Mouse (Mus musculus) kidney, embryonic 16.5 days (tissue): Measurements from ENCODE around the gene Col11a2. TPM values are rescaled to one million over a fixed set of nuclear protein-coding genes. Genes with fewer than 3 reads are reported as not detected.

ENCODE experiments used
- ATAC-seq: fragments of 200-750 bp; cut with Nextera tagmentation; 2 replicates; pipeline ENCODE4 v1.8.0; 2017; ENCODE audit warnings: moderate TSS enrichment; ENCODE audit not compliant: low FRiP score, low TSS enrichment
- H3K27ac ChIP-seq: fragments of 300-500 bp; sonication (generic); 2 replicates; pipeline ENCODE4 v1.5.1; 2014; ENCODE audit warnings: low read length
- H3K27me3 ChIP-seq: fragments of 300-500 bp; sonication (generic); 2 replicates; pipeline ENCODE4 v1.6.1; 2014; ENCODE audit warnings: low read length, control low read depth, mixed read lengths; ENCODE audit not compliant: insufficient read depth
- H3K36me3 ChIP-seq: fragments of 300-500 bp; sonication (generic); 2 replicates; pipeline ENCODE4 v1.6.1; 2014; ENCODE audit warnings: low read length, control low read depth, mixed read lengths; ENCODE audit not compliant: insufficient read depth
- H3K4me1 ChIP-seq: fragments of 300-500 bp; sonication (generic); 2 replicates; pipeline ENCODE4 v1.6.1; 2014; ENCODE audit warnings: low read length, control low read depth, mixed read lengths; ENCODE audit not compliant: insufficient read depth
- H3K4me2 ChIP-seq: fragments of 300-500 bp; sonication (generic); replicated peaks from 2 replicates; pipeline ENCODE4 v1.6.1; 2014; ENCODE audit warnings: low read depth, low read length
- H3K4me3 ChIP-seq: fragments of 300-500 bp; sonication (generic); 2 replicates; pipeline ENCODE4 v1.5.1; 2014; ENCODE audit warnings: mild to moderate bottlenecking, low read length
- H3K9ac ChIP-seq: fragments of 300-500 bp; sonication (generic); replicated peaks from 2 replicates; pipeline ENCODE4 v1.6.1; 2014; ENCODE audit warnings: low read length
- H3K9me3 ChIP-seq: fragments of 300-500 bp; sonication (generic); 2 replicates; pipeline ENCODE4 v1.6.1; 2016; ENCODE audit warnings: low read length, control low read depth
- WGBS: fragments of 180-500 bp; shearing (Covaris S2); extraction: QIAGEN DNeasy Blood & Tissue Kit; methylation state at CpG from one replicate; pipeline ENCODE4 v1.1.7; 2014; 5-methylcytosine and 5-hydroxymethylcytosine counted together
- polyA plus RNA-seq: library from polyadenylated mRNA; unstranded; fragments of >200 nt; fragmentation: Nextera tagmentation; extraction: Ambion mirVana; gene quantifications from 2 replicates; pipeline ENCODE4 v1.2.1, GENCODE M21; 2015

Col11a2 gene
- polyA plus RNA-seq, 1 experiment from 2014 or later, result 3.2 TPM

GRCm38 (mm10) chr17:34079621-34080020 is 40.4 kb downstream of the Col11a2 start:
- peak; percentile 62 for ATAC-seq
- Histone ChIP-seq H3K36me3 (no peaks in the 10 kb centered on the region), H3K9me3 (no peaks in the 10 kb centered on the region), H3K4me2 (no peak overlapping the region), H3K4me1 (no peaks in the 10 kb centered on the region), H3K9ac (no peak overlapping the region), H3K27ac (no peak overlapping the region), H3K27me3 (peaks cover 23% of the 10 kb centered on the region), H3K4me3 (no peak overlapping the region)
- WGBS, result 20% methylated on average over 5 of the region's 5 CpGs

GRCm38 (mm10) chr17:34083104-34083503 is 43.9 kb downstream of the Col11a2 start:
- ATAC-seq, result no peak
- Histone ChIP-seq H3K27me3 (peaks cover 4% of the 10 kb centered on the region; the same call in 1 of the 2 replicates), H3K9me3 (no peaks in the 10 kb centered on the region), H3K4me2 (no peak overlapping the region), H3K9ac (no peak overlapping the region), H3K4me3 (no peak overlapping the region), H3K36me3 (no peaks in the 10 kb centered on the region), H3K4me1 (no peaks in the 10 kb centered on the region), H3K27ac (no peak overlapping the region)
- 11% methylated on average over 8 of the region's 8 CpGs for WGBS

GRCm38 (mm10) chr17:34087386-34087785 is 48.1 kb downstream of the Col11a2 start:
- peaks cover 4% of the 10 kb centered on the region; the same call in 1 of the 2 replicates for H3K27me3 ChIP-seq
- no peaks in the 10 kb centered on the region for H3K36me3 ChIP-seq
- no peak overlapping the region for H3K4me3 ChIP-seq
- H3K9me3 ChIP-seq, result no peaks in the 10 kb centered on the region
- ATAC-seq, result no peak
- no peak overlapping the region for H3K9ac ChIP-seq
- no peaks in the 10 kb centered on the region for H3K4me1 ChIP-seq
- no peak overlapping the region for H3K27ac ChIP-seq
- no peak overlapping the region for H3K4me2 ChIP-seq
- 51% methylated on average over 2 of the region's 2 CpGs for WGBS

DNA sequence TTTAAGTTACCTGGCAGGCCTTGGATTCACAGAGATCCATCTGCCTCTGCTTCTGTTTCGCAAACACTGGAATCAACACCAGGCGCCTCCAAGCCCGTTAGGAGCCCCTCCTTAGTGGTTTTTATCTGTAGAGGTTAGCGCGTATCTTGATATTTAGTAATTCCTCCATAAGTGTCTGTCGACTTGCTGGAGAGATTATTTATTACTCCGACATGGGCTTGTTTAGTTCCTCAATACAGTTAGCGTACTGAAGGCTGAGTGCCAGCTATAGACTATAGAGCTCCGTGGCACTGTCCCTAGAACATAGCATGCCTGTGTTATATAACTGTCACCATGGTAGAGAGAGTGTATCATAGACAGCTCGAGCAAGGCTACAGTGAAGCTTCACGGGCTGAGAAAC is 48.9 kb downstream of the Col11a2 start:
- WGBS, result 83% methylated on average over 11 of the region's 11 CpGs
- no peak for ATAC-seq
- Histone ChIP-seq H3K27ac (no peak overlapping the region), H3K4me3 (no peak overlapping the region), H3K36me3 (no peaks in the 10 kb centered on the region), H3K9ac (no peak overlapping the region), H3K9me3 (no peaks in the 10 kb centered on the region), H3K4me1 (peaks cover 1% of the 10 kb centered on the region), H3K4me2 (no peak overlapping the region), H3K27me3 (peaks cover 2% of the 10 kb centered on the region; the same call in 1 of the 2 replicates)

DNA sequence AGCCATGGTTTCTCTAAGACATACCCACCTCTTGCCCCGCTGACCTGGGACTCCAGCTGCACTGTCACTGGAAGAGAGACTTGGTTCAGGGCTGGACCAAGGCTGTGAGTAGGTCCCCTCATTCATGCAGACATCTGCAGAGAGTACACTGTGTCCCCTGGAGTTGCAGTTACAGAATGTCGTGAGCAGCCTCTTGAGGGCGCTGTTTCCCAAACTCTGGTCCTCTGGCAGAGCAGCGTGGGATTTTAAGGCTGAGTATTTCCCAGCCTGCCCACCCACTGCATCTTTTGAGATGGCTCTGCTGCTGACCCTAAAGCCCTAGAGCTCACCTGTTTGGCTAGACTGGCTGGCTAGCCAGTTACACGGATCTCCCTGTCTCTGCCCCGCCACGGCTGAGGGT is 51.7 kb downstream of the Col11a2 start:
- Histone ChIP-seq H3K9ac (no peak overlapping the region), H3K27ac (no peak overlapping the region), H3K36me3 (no peaks in the 10 kb centered on the region), H3K4me2 (no peak overlapping the region), H3K27me3 (no peaks in the 10 kb centered on the region), H3K9me3 (0 out of 2 replicates have a peak, but pooled peaks cover 4% of the 10 kb centered on the region), H3K4me3 (no peak overlapping the region), H3K4me1 (peaks cover 5% of the 10 kb centered on the region)
- no peak for ATAC-seq
- 64% methylated on average over 7 of the region's 7 CpGs for WGBS

DNA sequence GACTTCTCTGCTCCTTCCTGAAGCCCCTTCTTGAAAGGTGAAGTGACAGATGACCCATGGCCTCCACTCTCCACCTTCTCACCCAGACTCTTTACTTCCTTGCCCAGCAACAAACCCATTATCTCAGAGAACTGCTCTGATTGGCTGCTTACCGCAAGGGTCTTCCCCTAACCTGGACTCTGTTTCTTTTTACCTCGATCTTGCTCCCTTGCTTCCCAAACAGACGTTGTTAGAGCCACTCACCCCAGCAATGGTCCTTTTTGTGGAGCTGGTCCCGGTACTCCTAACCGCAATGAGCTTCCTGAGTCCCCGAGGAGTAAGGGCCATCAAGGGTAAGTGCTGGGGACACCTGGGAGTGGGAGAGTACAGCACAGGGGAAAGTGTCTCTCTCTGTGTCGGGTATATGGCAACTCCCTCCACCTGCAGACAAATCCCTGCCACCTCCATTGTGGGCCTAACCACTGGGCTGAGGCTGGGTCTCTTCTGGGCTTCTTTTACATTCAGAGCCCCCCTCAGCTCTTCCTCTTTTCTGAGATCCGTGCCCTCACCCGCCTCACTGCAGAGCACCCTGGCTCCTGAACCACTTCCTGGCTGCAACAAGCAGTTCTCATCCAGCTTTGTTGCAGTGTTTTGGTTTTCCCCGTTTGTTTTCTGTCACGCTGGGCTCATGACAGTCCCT is 53.1 kb downstream of the Col11a2 start, which contains the start of gene H2-Oa:
H2-Oa (plus strand) TSS at position 144 of the 679 bp plus-strand sequence.
- Histone ChIP-seq H3K9ac (no peak within 1 kb of the TSS), H3K4me3 (no peak within 1 kb of the TSS), H3K36me3 (no peaks in the 10 kb centered on the region), H3K27me3 (no peaks in the 10 kb centered on the region), H3K9me3 (0 out of 2 replicates have a peak, but pooled peaks cover 4% of the 10 kb centered on the region), H3K4me2 (no peak within 1 kb of the TSS), H3K4me1 (peaks cover 5% of the 10 kb centered on the region), H3K27ac (no peak within 1 kb of the TSS)
- 31% methylated on average over 11 of the region's 11 CpGs for WGBS
- ATAC-seq, result no peak

DNA sequence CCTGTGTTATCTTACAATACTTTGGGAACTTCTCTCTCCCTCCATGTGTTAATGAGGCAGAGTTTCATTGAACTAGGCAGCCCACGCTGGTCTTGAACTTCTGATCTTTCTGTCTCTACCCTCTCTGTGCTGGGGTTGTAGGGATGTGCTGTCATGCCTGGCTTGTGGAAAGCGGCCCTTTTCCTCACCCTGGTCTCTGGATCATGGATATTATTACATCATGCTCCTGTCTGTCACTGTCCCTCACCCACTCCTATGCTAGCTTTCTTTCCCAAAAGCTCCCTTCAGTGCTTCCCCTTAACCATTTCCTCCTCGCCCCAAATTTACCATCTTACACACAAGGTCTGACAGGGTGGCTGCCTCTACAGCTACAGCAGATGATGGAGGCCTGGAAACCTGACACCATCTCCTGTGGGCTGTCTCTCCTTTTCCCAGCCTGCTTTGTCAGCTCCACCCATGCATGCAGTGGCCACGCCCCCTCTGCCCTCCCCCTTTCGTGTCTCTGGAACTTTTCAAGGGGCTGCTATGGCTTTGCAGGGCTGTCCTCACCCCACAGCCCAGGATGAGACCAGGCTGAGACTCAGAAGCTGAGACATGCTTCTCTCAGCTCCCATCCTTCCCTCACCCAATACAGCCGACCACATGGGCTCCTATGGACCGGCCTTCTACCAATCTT is 54.1 kb downstream of the Col11a2 start:
- Histone ChIP-seq H3K4me3 (no peak overlapping the region), H3K9me3 (0 out of 2 replicates have a peak, but pooled peaks cover 4% of the 10 kb centered on the region), H3K4me1 (peaks cover 5% of the 10 kb centered on the region), H3K27me3 (no peaks in the 10 kb centered on the region), H3K4me2 (peak overlapping the region; percentile 14; the same call in 1 of the 2 replicates), H3K27ac (no peak overlapping the region), H3K36me3 (no peaks in the 10 kb centered on the region), H3K9ac (no peak overlapping the region)
- ATAC-seq, result peak; percentile 88
- WGBS, result 32% methylated on average over 7 of the region's 7 CpGs

DNA sequence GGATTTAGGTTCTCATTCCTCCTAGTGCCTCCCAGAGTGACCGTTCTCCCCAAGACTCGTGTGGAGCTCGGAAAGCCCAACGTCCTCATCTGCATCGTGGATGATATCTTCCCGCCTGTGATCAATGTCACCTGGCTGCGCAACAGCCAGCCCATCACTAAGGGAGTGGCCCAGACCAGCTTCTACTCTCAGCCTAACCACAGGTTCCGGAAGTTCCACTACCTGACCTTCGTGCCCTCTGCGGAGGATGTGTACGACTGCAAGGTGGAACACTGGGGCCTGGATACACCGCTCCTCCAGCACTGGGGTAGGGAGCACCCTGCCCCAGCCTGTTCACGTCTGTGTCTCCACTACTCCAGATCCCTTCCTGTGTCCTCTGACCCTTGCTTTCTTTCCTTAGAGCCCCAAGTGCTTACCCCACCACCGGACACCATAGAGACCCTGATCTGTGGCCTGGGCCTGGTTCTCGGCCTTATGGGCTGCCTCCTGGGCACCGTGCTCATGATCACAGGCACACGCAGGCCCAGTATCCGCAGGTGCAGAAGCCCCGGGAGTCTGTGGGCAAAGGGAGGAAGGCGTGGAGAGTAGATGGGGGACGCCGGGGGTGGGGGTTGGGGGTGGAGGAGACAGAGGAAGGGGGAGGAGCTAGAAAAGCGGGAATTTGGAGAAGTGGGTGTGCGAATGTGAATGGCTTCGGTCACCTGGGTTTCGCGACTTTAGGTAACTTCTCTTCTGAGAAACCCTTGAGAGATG is 55.2 kb downstream of the Col11a2 start:
- Histone ChIP-seq H3K4me2 (no peak overlapping the region), H3K27me3 (no peaks in the 10 kb centered on the region), H3K36me3 (no peaks in the 10 kb centered on the region), H3K9me3 (0 out of 2 replicates have a peak, but pooled peaks cover 4% of the 10 kb centered on the region), H3K4me1 (peaks cover 5% of the 10 kb centered on the region), H3K4me3 (no peak overlapping the region), H3K9ac (no peak overlapping the region), H3K27ac (no peak overlapping the region)
- WGBS, result 86% methylated on average over 27 of the region's 27 CpGs
- ATAC-seq, result no peak

DNA sequence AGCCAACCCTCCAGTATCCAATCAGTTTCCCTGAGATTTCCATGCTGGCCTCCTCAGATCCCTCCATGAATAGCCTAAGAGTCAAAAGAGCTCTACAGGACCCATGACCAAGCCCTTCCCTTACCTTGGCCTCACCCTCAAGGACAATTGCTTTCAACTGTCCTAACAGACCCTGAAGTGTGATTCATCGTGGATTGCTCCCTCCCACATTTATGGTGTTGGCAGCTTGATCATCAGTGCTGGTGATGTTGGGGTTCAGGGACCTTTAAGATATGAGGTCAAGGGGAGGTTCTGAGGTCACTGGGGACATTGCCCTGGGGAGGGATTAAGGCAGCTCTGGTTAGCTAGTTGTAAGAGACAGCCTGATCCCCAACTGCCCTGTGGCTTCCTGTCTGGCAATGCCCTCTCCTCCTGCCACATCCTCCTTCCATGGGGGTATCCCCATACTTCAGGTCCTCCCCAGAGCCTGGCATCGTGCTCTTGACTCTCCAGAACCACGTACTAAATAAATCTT is 57.3 kb downstream of the Col11a2 start:
- H3K27ac ChIP-seq, result no peak overlapping the region
- ATAC-seq, result no peak
- 76% methylated on average over 3 of the region's 3 CpGs for WGBS
- no peak overlapping the region for H3K4me2 ChIP-seq
- H3K4me3 ChIP-seq, result no peak overlapping the region
- no peaks in the 10 kb centered on the region for H3K27me3 ChIP-seq
- H3K4me1 ChIP-seq, result peaks cover 5% of the 10 kb centered on the region
- H3K36me3 ChIP-seq, result no peaks in the 10 kb centered on the region
- H3K9ac ChIP-seq, result no peak overlapping the region
- H3K9me3 ChIP-seq, result 0 out of 2 replicates have a peak, but pooled peaks cover 4% of the 10 kb centered on the region
